Mouse (Mus musculus) testis, adult 2 months (tissue): ENCODE measurements at regions not wholly inside any gene's neighbourhood (a gene's known extent, or its start where the extent isn't known, plus 50 kb on each side); places are given as distances from the start of the nearest gene placed in this dataset.

Experiments
- CTCF ChIP-seq: fragments of 200-500 bp; IDR thresholded peaks from 2 replicates; pipeline ENCODE4 v1.5.1; 2012; ENCODE audit warnings: low read depth, mild to moderate bottlenecking, inconsistent platforms, low read length, moderate library complexity; ENCODE audit not compliant: control insufficient read depth, insufficient read depth, insufficient replicate concordance
- POLR2A ChIP-seq: fragments of 200-500 bp; IDR thresholded peaks from 2 replicates; pipeline ENCODE4 v1.6.1; 2012; ENCODE audit warnings: low read depth, mild to moderate bottlenecking, inconsistent platforms, low read length, moderate library complexity; ENCODE audit not compliant: control insufficient read depth

GRCm38 (mm10) chr2:169260636-169261035 is 305.2 kb upstream of the Zfp64 start:
- TF ChIP-seq POLR2A (no peak), CTCF (no peak)
